Mouse (Mus musculus): ENCODE measurements at regions not wholly inside any gene's neighbourhood (a gene's known extent, or its start where the extent isn't known, plus 50 kb on each side); places are given as distances from the start of the nearest gene placed in this dataset.

DNA sequence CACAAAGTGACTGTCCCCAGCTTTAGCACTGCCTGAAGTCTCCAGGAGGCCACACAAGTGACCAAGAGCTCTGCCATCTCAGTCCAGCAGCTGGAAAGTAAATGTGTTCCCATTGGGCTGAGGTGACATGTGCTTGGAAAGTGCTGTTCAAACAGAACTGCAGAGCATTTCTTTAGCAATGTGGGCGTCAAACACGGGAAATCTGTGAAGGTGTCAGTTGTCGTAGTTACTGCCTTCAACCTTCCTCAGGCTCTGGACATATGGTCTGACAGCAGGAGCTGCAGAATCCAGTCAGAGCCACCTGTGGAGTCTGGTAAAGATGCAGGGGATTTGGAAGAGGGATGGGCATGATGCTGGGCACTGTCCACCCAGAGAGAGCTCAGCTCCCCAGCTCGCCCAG lies 158.0 kb downstream of the Matn1 start:
- Histone ChIP-seq H3K4me2 (ENCODE audit: insufficient read depth, low read depth, poor library complexity, severe bottlenecking) (no peak overlapping the region), H3K27ac (ENCODE audit: insufficient read depth, low read depth) (no peak overlapping the region), H3K9me3 (replicated peaks; ENCODE audit: low read length) (peaks cover 4% of the 10 kb centered on the region), H3K4me1 (ENCODE audit: control insufficient read depth in 1 of 2, insufficient read depth in 2 of 2) (peaks cover 5 to 6% of the 10 kb centered on the region in 2 experiments; a peak in 2 of 4 replicates), H3K36me3 (replicated peaks in 1 of 2; ENCODE audit: control insufficient read depth in 1 of 2, insufficient read depth in 1 of 2, low read length in 1 of 2) (no peaks in the 10 kb centered on the region), H3K9ac (ENCODE audit: insufficient read depth, low read depth) (no peak overlapping the region), H3K27me3 (replicated peaks) (peaks cover 73% of the 10 kb centered on the region), H3K4me3 (replicated peaks in 1 of 3; ENCODE audit: low read depth in 2 of 3, low read length in 2 of 3, poor library complexity in 1 of 3) (no peak overlapping the region), H3K79me2 (replicated peaks; ENCODE audit: control insufficient read depth, extremely low read depth, insufficient read depth, poor library complexity, severe bottlenecking) (no peaks in the 10 kb centered on the region)
- TF ChIP-seq EP300 (IDR thresholded peaks at IDR 0.05; ENCODE audit: low read length) (no peak), SIN3A (IDR thresholded peaks at IDR 0.05; ENCODE audit: low read length) (no peak), KAT2A (IDR thresholded peaks at IDR 0.05; ENCODE audit: insufficient replicate concordance, low read length) (no peak)
- dilution Hi-C loops (cut with MboI; ENCODE audit: extremely low pct_ligation_motif_present, extremely low pct_unique_long_range_greater_than_20kb, low sequenced_read_pairs) = no loop called here
- no peak for DNase-seq (ENCODE audit: extremely low read depth)
- in situ Hi-C loops (cut with MboI; ENCODE audit: low pct_ligation_motif_present, low pct_unique_long_range_greater_than_20kb, low sequenced_read_pairs) = no loop called here

- Histone ChIP-seq H3K9ac (ENCODE audit: insufficient read depth, low read depth) (no peak overlapping the region), H3K27me3 (replicated peaks) (peaks cover 82% of the 10 kb centered on the region), H3K27ac (ENCODE audit: insufficient read depth, low read depth) (no peak overlapping the region), H3K4me2 (ENCODE audit: insufficient read depth, low read depth, poor library complexity, severe bottlenecking) (no peak overlapping the region), H3K9me3 (replicated peaks; ENCODE audit: low read length) (no peaks in the 10 kb centered on the region), H3K36me3 (replicated peaks in 1 of 2; ENCODE audit: control insufficient read depth in 1 of 2, insufficient read depth in 1 of 2, low read length in 1 of 2) (no peaks in the 10 kb centered on the region), H3K4me3 (replicated peaks in 1 of 3; ENCODE audit: low read depth in 2 of 3, low read length in 2 of 3, poor library complexity in 1 of 3) (no peak overlapping the region), H3K79me2 (replicated peaks; ENCODE audit: control insufficient read depth, extremely low read depth, insufficient read depth, poor library complexity, severe bottlenecking) (no peaks in the 10 kb centered on the region), H3K4me1 (ENCODE audit: control insufficient read depth in 1 of 2, insufficient read depth in 2 of 2) (no peaks in the 10 kb centered on the region)
- dilution Hi-C loops (cut with MboI; ENCODE audit: extremely low pct_ligation_motif_present, extremely low pct_unique_long_range_greater_than_20kb, low sequenced_read_pairs) (no loop called here), in situ Hi-C loops (cut with MboI; ENCODE audit: low pct_ligation_motif_present, low pct_unique_long_range_greater_than_20kb, low sequenced_read_pairs) (no loop called here)
- DNase-seq (ENCODE audit: extremely low read depth) = no peak
- TF ChIP-seq ETS1 (conservative IDR thresholded peaks at IDR 0.05; ENCODE audit: low read depth, low read length) (no peak), RAD21 (IDR thresholded peaks at IDR 0.05; ENCODE audit: low read depth, low read length) (no peak), JUN (IDR thresholded peaks at IDR 0.05; ENCODE audit: insufficient read depth, low read depth, low read length) (no peak), USF2 (conservative IDR thresholded peaks at IDR 0.05; ENCODE audit: low read depth, low read length) (no peak), ZMIZ1 (IDR thresholded peaks at IDR 0.05; ENCODE audit: low read depth, low read length) (no peak), TCF12 (IDR thresholded peaks at IDR 0.05; ENCODE audit: low read depth, low read length) (no peak), BHLHE40 (IDR thresholded peaks at IDR 0.05; ENCODE audit: low read depth, low read length) (no peak), ELF1 (IDR thresholded peaks at IDR 0.05; ENCODE audit: low read depth, low read length) (no peak), MYC (IDR thresholded peaks at IDR 0.05; ENCODE audit: low read depth, low read length) (no peak), ZKSCAN1 (IDR thresholded peaks at IDR 0.05; ENCODE audit: borderline replicate concordance, low read depth, low read length) (no peak), UBTF (IDR thresholded peaks at IDR 0.05; ENCODE audit: low read depth, low read length) (no peak)
Measured at GRCm38 (mm10) chr4:131107127-131107857, 163.1 kb downstream of the Matn1 start.

All from CH12.LX (cell line).